Mouse (Mus musculus) stomach, embryonic 14.5 days (tissue): ENCODE data around the gene Ints6. TPM values are rescaled to one million over a fixed set of nuclear protein-coding genes. Genes with fewer than 3 reads are reported as not detected.
A peak's percentile ranks its signal among the peaks of the same experiment; 100 is the strongest.

Experiments
- ATAC-seq: fragments of 200-750 bp; cut with Nextera tagmentation; 2 replicates; pipeline ENCODE4 v1.8.0; 2017; ENCODE audit warnings: low read depth, moderate TSS enrichment; ENCODE audit not compliant: insufficient number of reproducible peaks, insufficient read depth, low FRiP score
- H3K27ac ChIP-seq: fragments of 300-500 bp; sonication (generic); 2 replicates; pipeline ENCODE4 v1.5.1; 2014; ENCODE audit warnings: mild to moderate bottlenecking, low read length, moderate library complexity, mixed read lengths
- H3K27me3 ChIP-seq: fragments of 300-500 bp; sonication (generic); 2 replicates; pipeline ENCODE4 v1.6.1; 2014; ENCODE audit warnings: low read length, control low read depth, mixed read lengths; ENCODE audit not compliant: control insufficient read depth, insufficient read depth
- H3K36me3 ChIP-seq: fragments of 300-500 bp; sonication (generic); 2 replicates; pipeline ENCODE4 v1.6.1; 2014; ENCODE audit warnings: mild to moderate bottlenecking, control low read depth, low read length, moderate library complexity, mixed read lengths; ENCODE audit not compliant: control insufficient read depth, insufficient read depth
- H3K4me1 ChIP-seq: fragments of 300-500 bp; sonication (generic); 2 replicates; pipeline ENCODE4 v1.6.1; 2014; ENCODE audit warnings: low read length, control low read depth, mixed read lengths; ENCODE audit not compliant: control insufficient read depth, insufficient read depth
- H3K4me2 ChIP-seq: fragments of 300-500 bp; sonication (generic); replicated peaks from 2 replicates; pipeline ENCODE4 v1.6.1; 2014; ENCODE audit warnings: low read depth, low read length, control low read depth
- H3K4me3 ChIP-seq: fragments of 300-500 bp; sonication (generic); 2 replicates; pipeline ENCODE4 v1.5.1; 2014; ENCODE audit warnings: low read depth, low read length, control low read depth
- H3K9ac ChIP-seq: fragments of 300-500 bp; sonication (generic); replicated peaks from 2 replicates; pipeline ENCODE4 v1.6.1; 2014; ENCODE audit warnings: low read depth, mild to moderate bottlenecking, control low read depth, low read length, moderate library complexity, mixed read lengths
- H3K9me3 ChIP-seq: fragments of 300-500 bp; sonication (generic); 2 replicates; pipeline ENCODE4 v1.6.1; 2016; ENCODE audit warnings: low read depth, low read length, control low read depth; ENCODE audit not compliant: control insufficient read depth
- WGBS: fragments of 180-500 bp; shearing (Covaris S2); extraction: QIAGEN DNeasy Blood & Tissue Kit; methylation state at CpG from one replicate; pipeline ENCODE4 v1.1.7; 2014; 5-methylcytosine and 5-hydroxymethylcytosine counted together
- polyA plus RNA-seq: library from polyadenylated mRNA; unstranded; fragments of >200 nt; fragmentation: Nextera tagmentation; extraction: Ambion mirVana; gene quantifications from 2 replicates; pipeline ENCODE4 v1.2.1, GENCODE M21; 2014

The Ints6 gene
- polyA plus RNA-seq, 1 experiment from 2014 or later: 36.6 TPM

- Histone ChIP-seq H3K27ac (peak overlapping the region; percentile 94), H3K27me3 (no peaks in the 10 kb centered on the region), H3K4me1 (no peaks in the 10 kb centered on the region), H3K4me3 (peak overlapping the region; percentile 68), H3K9ac (peak overlapping the region; percentile 76), H3K36me3 (peaks cover 8% of the 10 kb centered on the region), H3K9me3 (no peaks in the 10 kb centered on the region), H3K4me2 (peak overlapping the region; percentile 74)
- WGBS: 2% methylated on average over 11 of the region's 11 CpGs
- no peak for ATAC-seq
These were observed 974 bp upstream of the Ints6 start for GRCm38 (mm10) chr14:62761943-62762342.

GRCm38 (mm10) chr14:62760321-62761035, 491 bp downstream of the Ints6 start:
- peak; percentile 28; the same call in 1 of the 2 replicates for ATAC-seq
- Histone ChIP-seq H3K27me3 (no peaks in the 10 kb centered on the region), H3K4me1 (no peaks in the 10 kb centered on the region), H3K36me3 (peaks cover 11% of the 10 kb centered on the region), H3K4me2 (peak overlapping the region; percentile 55), H3K9me3 (no peaks in the 10 kb centered on the region), H3K27ac (peak overlapping the region; percentile 99), H3K9ac (peak overlapping the region; percentile 99), H3K4me3 (peak overlapping the region; percentile 94)
- WGBS: under 1% methylated on average over 61 of the region's 68 CpGs

GRCm38 (mm10) chr14:62759771-62760320, 1.1 kb downstream of the Ints6 start:
- 1% methylated on average over 31 of the region's 38 CpGs for WGBS
- Histone ChIP-seq H3K27ac (peak overlapping the region; percentile 99), H3K27me3 (no peaks in the 10 kb centered on the region), H3K4me2 (peak overlapping the region; percentile 55), H3K9ac (peak overlapping the region; percentile 99), H3K36me3 (peaks cover 11% of the 10 kb centered on the region), H3K4me1 (no peaks in the 10 kb centered on the region), H3K9me3 (no peaks in the 10 kb centered on the region), H3K4me3 (peak overlapping the region; percentile 94)
- ATAC-seq: peak; percentile 17

GRCm38 (mm10) chr14:62758714-62759113, 2.3 kb downstream of the Ints6 start:
- no peak overlapping the region for H3K9ac ChIP-seq
- no peak overlapping the region for H3K4me2 ChIP-seq
- H3K27ac ChIP-seq: no peak overlapping the region
- H3K36me3 ChIP-seq: peaks cover 11% of the 10 kb centered on the region
- ATAC-seq: no peak
- no peaks in the 10 kb centered on the region for H3K4me1 ChIP-seq
- H3K9me3 ChIP-seq: no peaks in the 10 kb centered on the region
- WGBS: 92% methylated on average over 5 of the region's 5 CpGs
- no peaks in the 10 kb centered on the region for H3K27me3 ChIP-seq
- no peak overlapping the region for H3K4me3 ChIP-seq

GRCm38 (mm10) chr14:62755095-62755640, 5.8 kb downstream of the Ints6 start:
- Histone ChIP-seq H3K9ac (no peak overlapping the region), H3K36me3 (peaks cover 11% of the 10 kb centered on the region), H3K27me3 (no peaks in the 10 kb centered on the region), H3K4me1 (no peaks in the 10 kb centered on the region), H3K4me2 (no peak overlapping the region), H3K27ac (no peak overlapping the region), H3K9me3 (no peaks in the 10 kb centered on the region), H3K4me3 (no peak overlapping the region)
- ATAC-seq: no peak
- 93% methylated on average over 1 of the region's 1 CpGs for WGBS

- H3K4me2 ChIP-seq: no peak overlapping the region
- peaks cover 7% of the 10 kb centered on the region; the same call in 1 of the 2 replicates for H3K36me3 ChIP-seq
- ATAC-seq: no peak
- no peak overlapping the region for H3K9ac ChIP-seq
- 82% methylated on average over 2 of the region's 2 CpGs for WGBS
- no peaks in the 10 kb centered on the region for H3K27me3 ChIP-seq
- H3K4me1 ChIP-seq: no peaks in the 10 kb centered on the region
- H3K9me3 ChIP-seq: no peaks in the 10 kb centered on the region
- H3K4me3 ChIP-seq: no peak overlapping the region
- no peak overlapping the region for H3K27ac ChIP-seq
These were observed 9.5 kb downstream of the Ints6 start for GRCm38 (mm10) chr14:62751479-62751878.

- 86% methylated on average over 1 of the region's 1 CpGs for WGBS
- ATAC-seq: no peak
These were observed 25.3 kb downstream of the Ints6 start for GRCm38 (mm10) chr14:62735646-62736045.

GRCm38 (mm10) chr14:62733666-62734065, 27.3 kb downstream of the Ints6 start:
- no peaks in the 10 kb centered on the region for H3K27me3 ChIP-seq
- H3K4me3 ChIP-seq: no peak overlapping the region
- ATAC-seq: no peak
- no peak overlapping the region for H3K4me2 ChIP-seq
- no peak overlapping the region for H3K27ac ChIP-seq
- H3K4me1 ChIP-seq: 0 out of 2 replicates have a peak, but pooled peaks cover 5% of the 10 kb centered on the region
- no peaks in the 10 kb centered on the region for H3K9me3 ChIP-seq
- WGBS: 84% methylated on average over 2 of the region's 2 CpGs
- H3K9ac ChIP-seq: no peak overlapping the region
- peaks cover 10% of the 10 kb centered on the region for H3K36me3 ChIP-seq

More at GRCm38 (mm10) chr14:62735646-62736045, 25.3 kb downstream of the Ints6 start:
- H3K4me1 ChIP-seq: no peaks in the 10 kb centered on the region
- no peak overlapping the region for H3K27ac ChIP-seq
- H3K4me2 ChIP-seq: no peak overlapping the region
- H3K36me3 ChIP-seq: peaks cover 10% of the 10 kb centered on the region
- H3K9me3 ChIP-seq: no peaks in the 10 kb centered on the region
- H3K9ac ChIP-seq: no peak overlapping the region
- no peak overlapping the region for H3K4me3 ChIP-seq
- no peaks in the 10 kb centered on the region for H3K27me3 ChIP-seq
